Mouse (Mus musculus): ENCODE results near the gene Noc3l. TPM values are rescaled to one million over a fixed set of nuclear protein-coding genes. Genes with fewer than 3 reads are reported as not detected.

Noc3l gene
- polyA plus RNA-seq (2012; rRNA removed) = 3.8 and 4.0 TPM in 2 replicates

DNA sequence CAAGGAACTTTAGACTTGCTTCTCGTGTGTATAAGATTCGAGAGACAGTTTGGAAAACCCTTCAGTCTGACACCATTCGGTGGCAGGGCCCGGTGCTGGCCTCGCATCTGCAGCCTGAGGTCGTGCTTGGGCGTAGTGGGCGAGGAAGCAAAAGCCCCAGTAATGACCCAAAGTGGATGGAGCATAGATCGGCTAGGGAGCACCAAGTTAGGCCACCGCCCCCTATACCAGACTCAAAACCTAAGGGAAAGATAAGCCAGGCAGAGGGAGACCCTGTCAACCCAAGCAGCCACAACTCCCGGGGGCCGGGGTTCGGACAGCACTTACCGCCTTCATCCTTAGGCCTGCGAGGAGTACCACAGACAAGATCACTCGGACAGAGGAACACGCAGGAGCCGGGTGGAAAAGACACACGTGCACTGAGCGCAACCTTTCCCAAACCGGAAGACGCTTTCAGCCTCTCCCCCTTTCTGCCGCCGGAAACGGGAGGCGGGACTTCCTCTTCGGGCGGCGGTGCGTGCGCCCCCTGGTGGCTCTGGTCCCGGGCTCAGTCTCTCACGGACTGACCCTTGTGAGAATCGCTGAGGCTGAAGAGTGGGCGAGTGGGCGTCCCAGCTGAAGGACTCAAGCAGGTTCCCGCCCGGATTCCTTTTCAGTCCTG is at the start of gene Noc3l:
Gene Noc3l, minus strand, starts transcription at position 472 of the 661 bp plus-strand sequence.
- DNase-seq (ENCODE audit: low read depth) = no peak

DNA sequence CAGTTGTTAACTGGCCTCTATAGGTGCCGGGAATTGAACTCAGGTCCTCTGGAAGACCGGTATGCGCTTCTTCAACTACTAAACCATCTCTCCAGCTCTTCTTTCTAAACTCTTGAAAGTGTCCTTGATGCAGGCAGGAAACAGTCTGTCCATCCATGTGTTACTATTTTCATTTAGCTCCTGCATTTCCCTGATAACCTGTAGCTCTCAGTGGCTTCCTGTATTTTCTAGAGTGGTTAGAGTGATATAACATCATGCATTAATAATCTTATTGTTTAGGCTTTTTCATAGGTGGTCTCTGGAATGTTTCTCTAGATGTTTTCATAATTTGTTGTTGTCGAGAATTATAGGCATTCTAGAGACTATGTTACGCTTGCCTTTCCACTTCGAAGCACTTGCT is 43.5 kb upstream of the Noc3l start:
- no peak for DNase-seq (ENCODE audit: low read depth)

DNA sequence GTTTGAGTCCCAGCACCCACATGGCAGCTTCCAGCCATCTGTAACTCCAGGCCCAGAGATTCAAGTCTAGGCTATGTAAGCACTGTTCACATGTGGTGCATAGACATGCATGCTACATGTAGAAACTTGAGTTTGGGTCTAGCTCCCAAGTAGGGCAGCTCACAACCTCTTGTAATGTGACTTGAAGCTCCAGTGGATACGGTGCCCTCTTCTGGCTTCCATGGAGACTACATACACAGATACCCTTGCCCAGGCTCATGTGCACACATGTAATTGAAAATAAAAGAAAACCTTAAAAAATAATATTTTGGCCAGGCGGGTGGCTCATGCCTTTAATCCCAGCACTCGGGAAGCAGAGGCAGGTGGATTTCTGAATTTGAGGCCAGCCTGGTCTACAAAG is 39.2 kb upstream of the Noc3l start:
- no peak for DNase-seq (ENCODE audit: low read depth)

DNA sequence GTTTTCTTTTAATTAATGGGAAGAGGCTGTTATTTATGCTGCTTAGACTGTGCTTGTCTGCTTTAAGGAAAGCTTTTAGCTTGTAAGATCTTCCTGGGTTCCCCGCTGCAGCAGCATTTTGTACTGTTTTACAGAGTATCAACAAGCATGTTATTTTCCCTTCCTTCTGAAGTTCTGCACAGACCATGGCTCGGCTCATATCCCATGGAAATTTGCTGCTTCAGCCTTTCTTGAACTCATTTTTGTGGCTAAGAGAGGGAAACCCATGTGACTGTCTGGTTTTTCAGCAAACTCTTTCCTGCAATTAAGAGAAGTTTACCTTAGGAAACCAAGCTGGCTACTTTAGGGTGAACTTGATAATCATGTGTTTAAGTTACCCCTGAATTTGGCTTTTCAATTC is 27.3 kb upstream of the Noc3l start:
- DNase-seq (ENCODE audit: low read depth) = no peak

DNA sequence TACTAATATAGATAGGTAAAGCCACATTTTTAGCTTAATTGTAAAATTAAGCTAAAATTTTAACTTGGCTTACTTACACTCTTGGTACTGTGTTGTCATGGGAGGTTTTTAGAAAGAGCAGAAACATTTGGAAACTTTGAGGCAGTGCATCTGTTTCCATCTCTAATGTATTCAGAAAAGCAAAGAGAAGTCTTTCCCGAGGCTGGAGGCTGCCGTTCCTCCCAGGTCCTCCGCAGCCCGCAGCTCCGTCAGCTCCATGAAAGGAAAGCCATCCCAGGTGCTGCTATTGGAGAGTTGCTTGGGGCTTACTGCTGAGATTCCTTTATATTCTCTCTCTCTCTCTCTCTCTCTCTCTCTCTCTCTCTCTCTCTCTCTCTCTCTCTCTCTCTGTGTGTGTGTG is 25.8 kb upstream of the Noc3l start:
- DNase-seq (ENCODE audit: low read depth) = no peak

DNA sequence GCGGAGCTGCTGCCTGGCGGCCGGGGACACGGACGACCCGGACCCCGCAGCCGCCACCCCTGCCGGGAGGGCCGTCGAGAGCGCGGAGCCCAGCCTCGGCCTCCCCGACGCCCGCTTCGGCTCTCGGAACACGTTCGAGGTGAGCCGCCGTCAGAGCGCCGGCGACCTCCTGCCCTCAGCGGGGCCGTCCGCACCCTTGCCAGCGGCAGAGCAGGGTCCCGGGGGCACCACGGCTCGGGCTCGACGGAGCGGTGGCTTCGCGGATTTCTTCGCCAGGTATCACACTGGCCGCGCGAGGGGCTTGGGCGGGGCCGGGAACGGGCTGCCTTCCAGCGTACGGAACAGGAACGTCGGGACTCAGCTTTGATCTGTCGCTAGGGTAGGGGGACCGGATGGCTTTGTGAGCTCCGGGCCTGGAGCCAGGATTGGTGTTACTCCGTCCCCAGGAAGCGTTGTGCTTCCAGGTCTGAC is 18.2 kb upstream of the Noc3l start:
- DNase-seq (ENCODE audit: low read depth) = no peak

DNA sequence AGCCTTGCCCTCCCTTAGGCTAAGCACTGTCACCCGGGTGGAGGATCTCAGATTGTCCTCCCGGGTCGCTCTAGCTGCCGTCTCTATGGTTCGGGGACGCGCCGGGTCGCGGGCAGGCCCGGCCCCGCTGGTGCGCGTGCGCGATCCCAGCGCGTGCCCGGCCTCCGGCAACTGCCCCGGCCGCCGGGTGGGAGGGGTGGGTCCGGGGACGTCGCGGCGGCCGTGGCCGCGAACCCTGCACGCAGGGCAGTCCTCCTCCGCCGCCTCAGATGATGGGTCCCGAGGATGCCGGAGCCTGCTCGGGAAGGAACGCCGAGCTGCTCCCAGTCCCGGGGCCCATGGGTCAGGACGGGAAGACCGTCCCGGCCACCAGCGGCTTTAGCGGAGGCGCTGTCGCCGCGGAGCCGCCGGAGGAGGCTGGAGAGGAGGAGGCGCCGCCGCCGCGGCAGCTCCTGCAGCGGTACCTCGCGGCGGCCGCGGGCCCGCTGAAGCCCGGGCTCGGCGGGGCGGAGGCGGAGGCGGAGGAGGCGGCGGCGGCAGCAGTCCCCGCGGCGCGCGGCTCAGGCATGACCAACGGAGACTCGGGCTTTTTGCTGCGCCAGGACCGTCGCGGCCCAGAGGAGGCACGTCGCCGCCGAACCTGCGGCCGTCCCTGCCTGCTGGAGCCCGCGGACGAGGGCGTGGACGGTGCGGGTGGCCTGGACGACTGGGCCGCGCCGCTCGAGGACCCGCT is 17.6 kb upstream of the Noc3l start, which contains the start of gene Tbc1d12:
Gene Tbc1d12, plus strand, starts transcription at position 142 of the 733 bp plus-strand sequence.
- no peak for DNase-seq (ENCODE audit: low read depth)

DNA sequence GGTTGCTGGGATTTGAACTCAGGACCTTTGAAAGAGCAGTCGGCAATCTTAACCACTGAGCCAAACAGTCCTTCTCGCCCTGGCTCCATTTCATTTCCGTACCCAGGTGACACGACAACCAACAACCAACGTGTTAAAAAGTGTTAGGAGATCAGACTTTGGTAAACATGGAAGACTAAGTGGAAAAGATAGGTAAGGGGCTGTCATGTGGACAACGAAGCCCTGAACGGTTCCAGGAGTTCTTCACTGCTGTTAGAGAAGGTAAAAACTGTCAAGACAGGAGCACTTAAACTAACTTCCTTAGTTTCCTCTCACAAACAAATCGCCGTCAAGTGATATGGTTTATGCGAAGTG is 17.0 kb upstream of the Noc3l start:
- no peak for DNase-seq (ENCODE audit: low read depth)

DNA sequence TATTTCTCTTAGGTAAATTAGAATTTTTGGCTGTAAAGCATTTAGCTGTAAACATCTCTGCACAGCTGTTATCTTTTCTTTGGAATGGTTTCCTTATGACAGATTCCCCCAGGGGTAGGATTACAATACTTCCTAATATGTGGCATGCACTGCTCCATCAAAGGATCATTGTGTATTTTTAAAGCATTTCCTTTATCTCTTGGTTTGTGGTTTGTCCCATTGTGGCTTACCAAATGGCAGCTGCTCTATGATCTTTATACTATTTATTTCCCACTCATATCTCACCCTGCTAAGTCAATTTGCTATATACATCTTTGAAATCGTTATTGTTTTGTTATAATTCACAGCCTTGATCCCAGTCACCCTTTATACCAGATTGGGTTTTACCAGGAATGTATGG is 14.2 kb upstream of the Noc3l start:
- DNase-seq (ENCODE audit: low read depth) = no peak

DNA sequence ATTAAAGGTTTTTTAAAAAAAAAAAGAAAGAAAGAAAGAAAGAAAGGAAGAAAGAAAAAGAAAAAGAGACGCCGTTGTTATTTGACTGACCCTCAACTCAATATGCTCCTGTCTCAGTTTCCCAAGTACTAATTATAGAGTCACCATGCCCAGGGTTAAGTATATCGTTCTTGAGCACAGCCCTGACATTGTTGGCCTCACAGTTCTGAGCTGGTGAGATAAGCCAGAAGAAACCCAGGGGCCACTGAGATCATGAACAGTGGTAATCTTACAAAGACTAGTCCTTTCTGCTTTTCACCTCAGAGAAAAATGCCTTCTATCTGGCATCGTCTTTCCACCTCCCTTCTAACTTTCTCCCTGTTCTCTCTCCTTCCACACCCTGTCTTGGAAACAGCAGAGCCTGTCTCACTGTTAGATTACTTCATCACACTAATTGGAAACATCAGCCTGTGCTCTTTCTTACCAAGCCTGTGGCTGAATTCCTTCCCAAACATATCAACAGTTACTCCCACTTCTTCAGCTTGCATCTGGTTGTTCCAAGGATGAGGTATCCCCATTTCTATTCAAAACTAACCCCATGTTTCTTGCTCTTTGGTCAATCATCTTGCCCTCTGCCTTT is 1.3 kb upstream of the Noc3l start:
- DNase-seq (ENCODE audit: low read depth) = no peak

DNA sequence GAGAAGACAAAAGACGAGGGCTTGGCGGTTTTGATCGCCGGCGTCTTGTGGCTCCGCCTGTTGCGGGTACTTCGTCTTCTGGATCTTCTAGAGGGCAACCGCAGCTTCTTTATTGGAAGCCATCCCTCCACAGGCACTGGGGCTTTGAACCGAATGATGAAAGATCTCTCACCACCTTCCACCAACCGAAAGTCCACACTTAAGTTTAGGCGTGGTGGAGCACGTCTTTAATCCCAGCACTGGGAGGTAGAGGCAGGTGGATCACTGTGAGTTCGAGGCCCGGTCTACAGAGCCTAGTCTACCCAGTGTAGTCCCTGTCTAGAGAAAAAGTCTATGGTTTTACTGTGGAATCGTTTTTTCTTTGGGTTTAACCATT is 378 bp upstream of the Noc3l start:
- DNase-seq (ENCODE audit: low read depth) = no peak

DNA sequence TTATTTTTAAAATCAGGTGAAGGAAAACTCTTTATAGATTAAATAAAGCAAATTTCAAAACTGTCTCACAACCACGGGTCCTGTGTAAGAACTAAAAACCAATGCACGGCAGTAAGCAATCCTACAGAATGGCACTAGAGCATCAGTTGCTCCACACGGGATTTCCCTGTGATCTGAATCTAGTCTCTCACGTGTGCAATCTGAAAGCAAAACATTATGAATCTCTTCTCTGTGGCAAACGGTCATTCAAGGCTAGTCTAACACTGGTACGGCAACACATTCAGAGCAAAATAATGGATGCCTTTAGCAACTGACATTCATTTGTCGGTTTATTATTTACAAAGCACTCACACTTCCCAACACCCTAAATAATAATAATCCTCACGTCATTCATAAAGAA is 846 bp downstream of the Noc3l start:
- no peak for DNase-seq (ENCODE audit: low read depth)

DNA sequence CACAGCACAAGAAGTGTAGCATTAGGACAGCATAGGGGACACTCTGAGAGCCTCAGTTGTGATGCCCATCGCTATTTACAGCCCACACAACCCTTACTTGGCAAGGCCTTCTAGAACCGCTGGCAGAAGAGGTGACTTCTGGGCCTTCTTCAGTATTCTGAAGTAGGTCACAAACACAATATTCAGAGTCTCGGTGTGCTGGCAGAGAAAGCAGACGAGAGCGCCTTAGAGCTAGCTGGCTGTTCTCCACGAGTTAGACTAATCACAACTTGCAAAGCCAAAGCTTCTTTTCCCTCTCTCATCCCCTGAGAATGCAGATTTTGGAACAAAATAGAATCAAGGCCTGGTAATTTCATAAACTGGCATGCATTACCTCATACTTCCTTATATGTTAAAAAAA is 20.2 kb downstream of the Noc3l start:
- no peak for DNase-seq (ENCODE audit: low read depth)

DNA sequence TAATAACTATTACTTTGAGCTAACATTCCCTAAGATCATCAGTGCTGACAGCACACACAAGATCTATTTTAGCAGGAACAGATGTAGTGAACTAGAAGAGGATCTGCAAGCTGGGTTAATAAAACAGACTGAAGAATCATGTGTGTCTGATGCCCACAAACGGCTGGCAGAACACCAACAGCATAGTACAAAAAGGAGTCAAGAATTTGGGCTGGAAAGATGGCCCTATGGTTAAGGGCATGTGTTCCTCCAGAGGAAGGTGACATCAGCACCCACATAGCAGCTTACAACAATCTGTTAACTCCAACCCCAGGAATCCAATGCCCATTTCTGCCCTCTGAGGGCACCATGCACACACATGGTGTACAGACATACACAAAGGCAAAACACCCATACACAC is 20.7 kb downstream of the Noc3l start:
- no peak for DNase-seq (ENCODE audit: low read depth)

DNA sequence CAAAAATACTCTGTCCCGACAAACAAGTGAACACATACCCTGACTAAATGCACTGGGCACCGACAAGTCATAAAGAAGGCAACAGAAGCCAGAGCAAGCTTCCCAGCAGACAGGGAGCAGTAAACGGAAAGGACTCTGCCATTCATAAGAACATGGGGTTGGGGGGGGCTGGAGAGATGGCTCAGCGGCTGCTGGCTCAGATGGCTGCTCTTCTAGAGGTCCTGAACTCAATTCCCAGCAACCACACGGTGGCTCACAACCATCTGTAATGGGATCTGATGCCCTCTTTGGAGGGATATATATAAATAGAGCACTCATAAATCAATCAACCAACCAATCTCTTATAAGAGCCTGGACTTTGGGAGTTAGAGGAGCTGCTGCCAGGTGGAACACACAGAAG is 22.5 kb downstream of the Noc3l start:
- no peak for DNase-seq (ENCODE audit: low read depth)

DNA sequence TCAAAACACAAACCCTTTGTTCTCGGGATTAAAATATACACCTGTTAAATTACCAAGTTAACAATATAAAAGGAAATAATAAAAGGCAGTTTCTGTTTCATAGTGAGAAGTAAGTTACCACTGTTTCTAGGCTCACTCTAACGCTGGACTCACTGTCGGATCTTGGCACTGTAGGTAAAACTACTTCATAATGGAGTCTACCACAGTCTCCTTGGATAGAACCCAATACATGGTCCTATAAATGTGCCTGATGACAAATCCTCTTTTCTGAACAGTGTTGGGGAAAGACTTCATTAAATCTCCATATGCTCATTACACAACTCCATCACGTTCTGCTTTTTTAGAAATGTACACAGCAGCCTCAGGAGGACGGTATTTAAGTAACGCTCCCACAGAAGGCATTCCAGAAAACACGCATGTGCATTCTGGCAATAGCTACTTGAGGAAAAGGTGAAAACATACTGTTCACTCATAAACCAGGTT is 25.4 kb downstream of the Noc3l start:
- DNase-seq (ENCODE audit: low read depth) = no peak

DNA sequence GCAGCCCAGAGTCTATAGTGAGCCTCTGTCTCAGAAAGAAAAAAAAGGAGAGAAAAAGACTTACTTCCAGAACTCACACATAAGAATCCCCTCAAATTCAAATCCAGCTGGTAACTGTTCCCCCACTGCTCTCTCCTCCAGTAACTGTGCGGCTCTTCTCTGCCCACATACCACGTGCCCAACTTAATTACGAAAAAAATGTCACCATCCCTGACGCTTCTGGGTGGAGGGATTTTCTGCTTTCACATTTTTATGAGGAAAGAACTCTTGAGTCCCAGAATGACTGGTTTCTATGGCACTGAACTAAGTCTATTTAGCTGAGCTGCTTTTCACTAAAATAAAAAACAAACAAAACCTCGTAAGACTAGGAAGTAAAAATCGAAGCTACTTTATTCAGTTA is 31.3 kb downstream of the Noc3l start:
- no peak for DNase-seq (ENCODE audit: low read depth)

DNA sequence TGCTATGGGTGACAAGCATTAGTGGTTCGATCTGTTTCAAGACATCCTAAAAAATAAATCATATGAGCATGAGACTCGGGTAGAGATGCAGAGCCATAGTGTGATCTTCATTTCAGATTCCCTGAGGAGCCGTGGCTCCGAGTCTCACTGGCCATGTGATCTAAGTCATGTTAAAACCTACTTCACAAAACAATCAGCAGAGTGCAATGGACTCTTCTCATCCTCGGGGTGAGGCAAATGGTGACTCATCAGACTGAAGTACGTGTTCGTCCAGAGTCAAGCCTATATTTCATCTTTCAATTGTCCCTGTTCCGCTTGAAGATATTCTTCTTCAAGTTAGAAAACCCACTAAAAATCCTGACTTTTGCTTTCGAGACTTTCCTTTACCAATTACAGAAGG is 35.5 kb downstream of the Noc3l start:
- no peak for DNase-seq (ENCODE audit: low read depth)

DNA sequence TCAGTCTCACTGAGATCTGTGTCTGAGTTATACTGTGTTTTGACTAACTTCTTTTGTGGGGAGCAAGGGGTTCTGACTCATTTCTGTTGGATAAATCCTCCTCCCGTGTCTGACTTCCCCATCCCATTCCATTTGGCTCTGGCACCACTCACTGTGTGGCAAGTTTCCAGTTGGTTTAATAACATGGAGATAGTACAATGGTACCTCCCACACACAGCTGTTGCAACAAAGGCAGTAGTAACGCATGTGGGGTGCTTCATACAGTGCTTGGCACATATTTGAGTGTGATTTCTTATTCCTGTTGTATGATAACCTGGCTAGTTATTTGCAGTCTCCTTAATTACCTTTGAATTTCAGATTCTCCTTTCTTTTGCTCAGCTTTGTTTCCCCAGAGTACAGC is 40.2 kb downstream of the Noc3l start:
- DNase-seq (ENCODE audit: low read depth) = peak; percentile 63

DNA sequence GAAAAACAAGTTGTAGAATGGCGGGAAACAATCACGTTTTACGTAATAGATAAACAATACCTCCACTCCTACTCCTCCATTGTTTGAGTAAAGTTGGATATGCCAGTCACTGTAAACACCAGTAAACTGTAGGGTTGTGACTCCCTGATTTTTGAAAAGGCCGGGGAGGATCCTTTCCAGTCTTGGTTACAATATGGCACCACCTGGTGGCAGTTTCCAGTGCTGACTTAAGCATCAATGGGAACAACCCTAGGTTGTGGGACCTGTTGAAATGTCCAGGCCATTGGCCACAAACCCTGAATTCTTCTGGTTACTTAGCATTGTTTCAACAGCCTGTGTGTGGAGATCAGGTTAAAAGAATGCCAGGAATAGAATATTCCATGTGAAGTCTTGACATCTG is 43.5 kb downstream of the Noc3l start:
- no peak for DNase-seq (ENCODE audit: low read depth)

DNA sequence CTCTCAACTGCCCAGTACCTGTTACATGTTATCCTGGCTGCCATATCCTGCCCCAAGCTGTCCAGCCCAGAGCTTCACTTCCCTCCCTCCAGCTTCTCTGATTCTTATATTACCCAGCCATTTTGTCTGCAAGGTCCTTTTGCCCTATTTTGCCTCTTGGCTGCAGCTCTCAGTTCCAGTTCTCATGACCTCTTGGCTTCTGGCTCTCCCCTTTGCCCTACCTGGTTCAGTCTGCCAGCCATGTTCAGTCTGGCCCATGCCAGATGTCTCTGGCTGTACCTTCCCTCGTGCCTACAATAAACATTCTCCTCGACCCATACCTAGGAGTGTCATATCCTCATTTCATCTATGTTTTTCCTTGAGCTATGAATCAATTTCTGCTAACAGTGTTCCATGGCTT is 52.7 kb downstream of the Noc3l start:
- DNase-seq (ENCODE audit: low read depth) = no peak

DNA sequence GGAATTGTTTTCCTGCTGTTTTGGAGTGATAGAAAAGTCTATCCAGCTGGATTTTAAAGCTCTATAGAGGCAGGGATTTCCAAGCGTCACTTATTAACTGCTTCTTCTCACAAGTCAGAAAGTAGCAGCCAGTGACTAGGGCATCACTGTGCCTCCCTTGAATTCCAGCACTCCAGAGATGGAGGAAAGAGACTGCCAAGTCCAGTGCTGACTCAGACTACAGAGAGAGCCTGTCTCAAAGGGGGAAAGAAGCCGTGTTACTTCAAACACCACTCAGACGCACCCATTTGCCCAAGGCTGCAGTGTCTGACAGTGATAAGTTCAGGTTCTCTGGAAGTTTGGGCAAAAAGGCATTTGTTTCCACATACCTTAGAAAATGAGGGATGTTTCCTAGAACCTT is 58.6 kb downstream of the Noc3l start:
- DNase-seq (ENCODE audit: low read depth) = no peak

All from gonadal fat pad, adult 2 months (tissue).